Mouse (Mus musculus): Measurements from ENCODE around the gene Evi5l. TPM values are rescaled to one million over a fixed set of nuclear protein-coding genes. Genes with fewer than 3 reads are reported as not detected.

Evi5l gene
- polyA plus RNA-seq, 1 experiment from 2014 or later = 88.7 TPM

DNA sequence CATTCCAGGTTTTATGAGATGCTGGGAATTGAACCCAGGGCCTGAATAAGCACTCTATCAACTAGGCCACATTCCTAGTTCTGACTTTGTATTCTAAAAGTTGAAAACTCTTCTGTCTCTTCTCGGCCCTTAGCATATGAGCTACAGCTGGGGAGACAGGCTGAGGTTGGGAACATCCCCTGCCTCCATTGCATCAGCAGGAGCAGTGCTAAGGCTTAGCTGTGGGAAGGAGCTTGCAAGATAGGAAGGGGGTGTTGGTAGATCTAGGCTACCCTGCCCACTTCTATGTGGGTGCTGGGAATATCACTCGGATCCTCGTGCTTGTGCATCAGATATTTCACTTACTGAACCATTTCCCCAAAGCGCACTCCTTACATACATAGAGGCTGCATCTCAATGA, 61.6 kb downstream of the Evi5l start:
- DNase-seq (ENCODE audit: low spot score) (no peak), ATAC-seq (ENCODE audit: low FRiP score) (no peak)
- Histone ChIP-seq H3K4me3 (replicated peaks; ENCODE audit: low read length) (no peak overlapping the region), H3K27me3 (ENCODE audit: control insufficient read depth, insufficient read depth, low read length) (peaks cover 23% of the 10 kb centered on the region), H3K36me3 (replicated peaks; ENCODE audit: control insufficient read depth, insufficient read depth) (no peaks in the 10 kb centered on the region), H3K27ac (no peak overlapping the region), H3K4me1 (replicated peaks; ENCODE audit: control insufficient read depth, insufficient read depth, low read length) (no peaks in the 10 kb centered on the region), H3K9ac (no peak overlapping the region), H3K9me3 (ENCODE audit: control insufficient read depth, low read length) (no peaks in the 10 kb centered on the region), H3K4me2 (replicated peaks) (no peak overlapping the region)
- WGBS = 94% methylated on average over 4 of the region's 4 CpGs

DNA sequence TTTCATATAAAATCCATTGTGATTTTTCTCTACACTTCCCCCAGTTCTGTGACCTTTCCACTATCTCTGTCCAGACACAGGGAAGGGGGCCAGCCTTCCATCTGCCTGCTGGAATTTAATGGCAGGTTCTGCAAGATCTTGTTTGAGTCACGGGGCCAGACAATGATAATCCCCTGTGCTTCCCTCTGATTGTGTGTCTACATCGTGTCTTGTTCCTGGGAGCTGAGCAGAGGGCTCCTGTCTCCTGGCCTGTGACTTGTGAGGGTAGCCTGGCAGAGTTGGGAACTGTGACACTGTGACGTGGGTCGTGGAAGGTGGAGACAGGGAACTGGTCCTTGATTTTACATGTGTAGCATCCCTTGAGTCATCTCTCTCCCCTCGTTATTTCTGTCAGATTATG, 63.4 kb downstream of the Evi5l start:
- H3K4me1 ChIP-seq (replicated peaks; ENCODE audit: control insufficient read depth, insufficient read depth, low read length) = no peaks in the 10 kb centered on the region
- no peak overlapping the region for H3K4me2 ChIP-seq (replicated peaks)
- H3K36me3 ChIP-seq (replicated peaks; ENCODE audit: control insufficient read depth, insufficient read depth) = no peaks in the 10 kb centered on the region
- H3K27me3 ChIP-seq (ENCODE audit: control insufficient read depth, insufficient read depth, low read length) = peaks cover 23% of the 10 kb centered on the region
- ATAC-seq (ENCODE audit: low FRiP score) (no peak), DNase-seq (ENCODE audit: low spot score) (no peak)
- 74% methylated on average over 5 of the region's 5 CpGs for WGBS
- H3K9ac ChIP-seq = no peak overlapping the region
- no peak overlapping the region for H3K27ac ChIP-seq
- H3K9me3 ChIP-seq (ENCODE audit: control insufficient read depth, low read length) = no peaks in the 10 kb centered on the region
- no peak overlapping the region for H3K4me3 ChIP-seq (replicated peaks; ENCODE audit: low read length)

DNA sequence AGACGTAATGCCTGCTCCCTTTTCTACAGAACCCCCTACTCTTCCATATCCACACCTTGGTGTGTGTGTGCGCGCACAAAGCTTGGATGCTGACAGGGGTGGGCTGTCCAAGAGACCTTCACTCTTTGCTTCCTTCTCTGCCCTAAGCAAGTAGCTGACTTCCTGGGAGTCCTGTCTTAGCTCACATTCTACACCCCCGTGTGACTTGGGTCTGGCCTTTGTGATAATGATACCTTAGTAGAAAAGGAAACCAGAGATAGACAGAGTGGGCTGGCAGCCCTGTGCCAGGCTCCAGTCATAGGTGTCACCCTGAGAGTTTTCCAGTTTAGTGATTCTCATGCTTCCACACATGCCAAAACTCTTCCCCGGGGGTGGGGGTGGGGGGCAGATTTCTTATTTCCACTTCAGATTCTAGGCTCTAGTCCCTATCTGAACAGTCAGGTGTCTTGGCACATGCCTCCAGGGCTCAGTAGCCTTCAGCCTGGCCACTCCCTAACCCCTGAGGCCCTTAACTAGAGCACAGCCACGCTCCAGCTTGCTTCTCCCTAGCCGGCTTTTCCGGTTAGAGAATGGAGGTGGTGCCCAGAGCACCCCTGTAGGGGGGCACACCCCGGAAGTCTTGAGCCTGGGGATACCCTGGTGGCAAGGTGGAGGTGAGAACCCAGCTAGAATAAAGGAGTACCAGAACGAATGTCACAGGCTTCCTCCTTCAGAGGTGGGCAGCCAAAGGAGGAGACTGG, 64.4 kb downstream of the Evi5l start:
- 68% methylated on average over 10 of the region's 10 CpGs for WGBS
- ATAC-seq (ENCODE audit: low FRiP score) = no peak
- Histone ChIP-seq H3K9me3 (ENCODE audit: control insufficient read depth, low read length) (no peaks in the 10 kb centered on the region), H3K27me3 (ENCODE audit: control insufficient read depth, insufficient read depth, low read length) (peaks cover 23% of the 10 kb centered on the region), H3K4me1 (replicated peaks; ENCODE audit: control insufficient read depth, insufficient read depth, low read length) (no peaks in the 10 kb centered on the region), H3K36me3 (replicated peaks; ENCODE audit: control insufficient read depth, insufficient read depth) (no peaks in the 10 kb centered on the region), H3K9ac (no peak overlapping the region), H3K4me3 (replicated peaks; ENCODE audit: low read length) (no peak overlapping the region), H3K4me2 (replicated peaks) (no peak overlapping the region), H3K27ac (no peak overlapping the region)
- no peak for DNase-seq (ENCODE audit: low spot score)

DNA sequence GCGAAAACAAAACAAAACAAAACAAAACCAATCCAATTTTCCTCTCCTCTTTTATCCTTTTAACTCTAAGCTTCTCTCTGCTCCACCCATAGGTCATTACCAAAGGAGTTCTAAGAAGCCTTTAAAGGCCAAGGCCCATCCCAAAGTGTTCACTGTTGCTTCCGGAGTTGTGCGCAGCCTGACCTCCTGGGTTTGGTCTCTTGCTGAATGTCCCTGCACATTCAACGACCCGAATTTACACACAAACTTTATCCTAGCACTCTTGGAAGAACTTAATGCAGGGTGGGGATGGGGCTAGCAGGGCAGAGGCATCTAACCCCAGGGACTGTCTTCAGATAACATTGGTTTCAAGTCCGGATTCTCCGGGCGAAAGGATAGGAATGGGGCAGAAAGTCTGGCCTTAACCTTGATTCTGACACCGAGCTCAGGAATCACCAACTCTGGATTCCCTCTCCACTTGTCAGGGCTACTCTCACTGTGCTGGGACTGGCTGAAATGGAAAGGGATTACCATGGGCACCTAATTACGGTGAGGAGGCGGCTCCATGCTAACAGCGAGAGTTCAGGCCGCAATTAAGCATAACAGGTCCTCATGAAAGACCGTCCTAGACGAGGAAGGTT, 71.6 kb downstream of the Evi5l start:
- no peak for ATAC-seq (ENCODE audit: low FRiP score)
- Histone ChIP-seq H3K36me3 (replicated peaks; ENCODE audit: control insufficient read depth, insufficient read depth) (peaks cover 14% of the 10 kb centered on the region), H3K4me3 (replicated peaks; ENCODE audit: low read length) (peak overlapping the region; percentile 83), H3K9me3 (ENCODE audit: control insufficient read depth, low read length) (no peaks in the 10 kb centered on the region), H3K9ac (peak overlapping the region; percentile 66), H3K4me2 (replicated peaks) (peak overlapping the region; percentile 93), H3K4me1 (replicated peaks; ENCODE audit: control insufficient read depth, insufficient read depth, low read length) (peaks cover 20% of the 10 kb centered on the region), H3K27ac (peak overlapping the region; percentile 91), H3K27me3 (ENCODE audit: control insufficient read depth, insufficient read depth, low read length) (no peaks in the 10 kb centered on the region)
- WGBS = 24% methylated on average over 15 of the region's 15 CpGs
- no peak for DNase-seq (ENCODE audit: low spot score)

DNA sequence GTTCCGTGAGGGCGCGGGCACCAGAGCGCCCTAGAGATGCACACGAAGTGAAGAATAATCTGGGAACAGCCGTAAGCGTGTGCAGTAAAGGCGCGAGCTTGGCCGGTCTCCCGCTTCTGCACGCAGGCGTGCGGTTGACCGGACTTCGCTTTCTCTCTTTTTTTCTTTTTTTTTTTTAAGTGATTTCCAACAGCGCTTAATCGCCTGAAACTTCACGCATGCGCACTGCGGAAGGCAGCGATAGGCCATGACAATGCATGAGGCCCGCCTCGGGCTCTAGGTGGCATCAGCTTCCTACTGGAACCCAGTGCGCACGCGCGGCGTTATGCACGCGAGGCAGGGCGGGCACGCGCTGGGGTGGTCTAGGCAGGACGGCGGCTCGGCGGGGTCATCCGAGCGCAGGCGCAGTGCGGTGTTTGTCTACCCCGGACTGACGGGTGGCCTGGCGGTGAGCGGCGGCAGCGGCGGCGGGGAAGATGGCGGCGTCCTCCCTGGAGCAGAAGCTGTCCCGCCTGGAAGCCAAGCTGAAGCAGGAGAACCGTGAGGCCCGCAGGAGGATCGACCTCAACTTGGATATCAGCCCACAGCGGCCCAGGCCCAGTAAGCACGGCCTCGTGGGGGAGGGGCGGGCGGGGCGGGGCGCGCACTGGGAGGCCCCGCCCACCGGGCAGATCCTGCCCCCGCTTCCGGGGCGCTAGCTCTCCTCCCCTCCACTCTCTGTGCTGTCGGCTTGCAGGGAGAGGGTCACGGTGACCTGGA, 72.2 kb downstream of the Evi5l start, which contains the start of the genes Map2k7 and Gm49320:
Map2k7 (plus strand) TSS at position 307 of the 759 bp plus-strand sequence.
Gm49320 (plus strand) TSS at position 432 of the 759 bp plus-strand sequence.
- Histone ChIP-seq H3K9ac (peak within 1 kb of the TSS; percentile 77), H3K9me3 (ENCODE audit: control insufficient read depth, low read length) (no peaks in the 10 kb centered on the region), H3K27me3 (ENCODE audit: control insufficient read depth, insufficient read depth, low read length) (no peaks in the 10 kb centered on the region), H3K27ac (peak within 1 kb of the TSS; percentile 91), H3K4me2 (replicated peaks) (peak within 1 kb of the TSS; percentile 93), H3K36me3 (replicated peaks; ENCODE audit: control insufficient read depth, insufficient read depth) (peaks cover 21% of the 10 kb centered on the region), H3K4me3 (replicated peaks; ENCODE audit: low read length) (peak within 1 kb of the TSS; percentile 83), H3K4me1 (replicated peaks; ENCODE audit: control insufficient read depth, insufficient read depth, low read length) (peaks cover 20% of the 10 kb centered on the region)
- peak; percentile 100 for DNase-seq (ENCODE audit: low spot score)
- ATAC-seq (ENCODE audit: low FRiP score) = peak; percentile 94
- under 1% methylated on average over 54 of the region's 71 CpGs for WGBS

DNA sequence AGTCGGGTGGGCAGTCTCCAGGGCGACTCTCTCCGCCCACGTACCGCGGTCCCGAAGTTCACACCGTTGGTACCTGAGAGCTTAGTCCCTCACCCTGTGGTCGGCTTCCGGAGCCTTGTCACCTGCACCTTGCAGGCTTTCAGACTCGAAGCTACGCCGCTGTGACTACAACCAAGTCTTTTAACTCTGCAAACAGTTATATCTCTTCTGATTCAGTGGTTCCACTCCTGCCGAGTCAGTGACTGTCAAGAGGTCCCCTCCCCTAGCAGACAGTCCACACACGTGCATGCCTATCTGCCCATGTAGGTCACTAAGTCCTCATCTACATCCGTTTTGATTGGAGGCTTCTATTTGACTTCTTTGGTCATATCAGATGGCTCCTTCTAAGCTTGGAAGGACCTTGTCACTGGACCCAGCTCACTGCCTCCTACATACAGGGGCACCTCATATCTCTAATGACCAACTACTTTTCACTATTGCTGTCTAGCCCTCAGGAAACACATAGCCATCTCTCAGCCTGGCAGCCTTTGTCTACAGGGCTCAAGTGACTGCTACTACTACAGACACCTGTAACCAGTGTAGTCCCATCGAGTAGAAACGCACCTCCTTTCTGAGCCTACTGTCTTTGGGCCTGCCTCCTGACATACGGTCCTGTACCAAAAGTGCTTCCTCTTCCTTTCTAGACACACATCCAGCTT, 73.0 kb downstream of the Evi5l start:
- Histone ChIP-seq H3K36me3 (replicated peaks; ENCODE audit: control insufficient read depth, insufficient read depth) (peaks cover 28% of the 10 kb centered on the region), H3K9ac (peak overlapping the region; percentile 77), H3K27me3 (ENCODE audit: control insufficient read depth, insufficient read depth, low read length) (no peaks in the 10 kb centered on the region), H3K4me3 (replicated peaks; ENCODE audit: low read length) (peak overlapping the region; percentile 83), H3K4me1 (replicated peaks; ENCODE audit: control insufficient read depth, insufficient read depth, low read length) (peaks cover 20% of the 10 kb centered on the region), H3K4me2 (replicated peaks) (peak overlapping the region; percentile 93), H3K9me3 (ENCODE audit: control insufficient read depth, low read length) (no peaks in the 10 kb centered on the region), H3K27ac (peak overlapping the region; percentile 90)
- ATAC-seq (ENCODE audit: low FRiP score) (peak; percentile 31), DNase-seq (ENCODE audit: low spot score) (no peak)
- 13% methylated on average over 19 of the region's 19 CpGs for WGBS

DNA sequence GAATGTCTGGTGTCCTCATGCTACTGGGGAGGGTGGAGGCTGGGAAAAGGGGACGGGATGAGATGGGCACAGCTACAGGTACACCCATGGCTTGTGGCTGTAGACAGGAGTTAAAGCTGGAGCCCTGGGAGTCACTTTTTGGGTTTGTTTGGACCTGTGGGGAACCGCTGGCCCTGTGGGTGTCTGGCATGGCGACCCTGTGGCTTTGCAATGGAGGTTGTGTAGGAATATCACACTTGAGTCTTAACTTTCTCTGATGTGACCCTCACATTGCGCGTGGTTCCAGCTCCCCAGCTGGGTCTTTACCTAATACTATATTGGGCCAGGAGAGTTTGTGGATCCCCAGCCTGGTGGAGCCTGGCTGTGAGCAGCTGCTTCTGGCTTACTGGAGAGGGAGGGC, 78.7 kb downstream of the Evi5l start:
- Histone ChIP-seq H3K36me3 (replicated peaks; ENCODE audit: control insufficient read depth, insufficient read depth) (peaks cover 74% of the 10 kb centered on the region), H3K4me2 (replicated peaks) (no peak overlapping the region), H3K27me3 (ENCODE audit: control insufficient read depth, insufficient read depth, low read length) (no peaks in the 10 kb centered on the region), H3K4me1 (replicated peaks; ENCODE audit: control insufficient read depth, insufficient read depth, low read length) (peaks cover 7% of the 10 kb centered on the region), H3K27ac (no peak overlapping the region), H3K9ac (no peak overlapping the region), H3K4me3 (replicated peaks; ENCODE audit: low read length) (no peak overlapping the region), H3K9me3 (ENCODE audit: control insufficient read depth, low read length) (no peaks in the 10 kb centered on the region)
- ATAC-seq (ENCODE audit: low FRiP score) (no peak), DNase-seq (ENCODE audit: low spot score) (no peak)
- 98% methylated on average over 5 of the region's 5 CpGs for WGBS

DNA sequence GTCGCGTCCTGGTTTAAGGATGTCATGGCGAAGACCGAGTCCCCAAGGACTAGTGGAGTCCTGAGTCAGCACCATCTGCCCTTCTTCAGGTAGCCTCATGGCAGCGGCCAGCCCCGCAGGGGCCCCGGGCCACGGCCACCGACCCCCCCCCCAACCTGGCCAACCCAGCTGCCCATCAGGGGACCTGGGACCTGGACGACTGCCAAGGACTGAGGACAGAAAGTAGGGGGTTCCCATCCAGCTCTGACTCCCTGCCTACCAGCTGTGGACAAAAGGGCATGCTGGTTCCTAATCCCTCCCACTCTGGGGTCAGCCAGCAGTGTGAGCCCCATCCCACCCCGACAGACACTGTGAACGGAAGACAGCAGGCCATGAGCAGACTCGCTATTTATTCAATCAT, 79.4 kb downstream of the Evi5l start:
- Histone ChIP-seq H3K4me2 (replicated peaks) (no peak overlapping the region), H3K36me3 (replicated peaks; ENCODE audit: control insufficient read depth, insufficient read depth) (peaks cover 74% of the 10 kb centered on the region), H3K4me3 (replicated peaks; ENCODE audit: low read length) (no peak overlapping the region), H3K9ac (no peak overlapping the region), H3K4me1 (replicated peaks; ENCODE audit: control insufficient read depth, insufficient read depth, low read length) (no peaks in the 10 kb centered on the region), H3K27ac (no peak overlapping the region), H3K27me3 (ENCODE audit: control insufficient read depth, insufficient read depth, low read length) (no peaks in the 10 kb centered on the region), H3K9me3 (ENCODE audit: control insufficient read depth, low read length) (no peaks in the 10 kb centered on the region)
- DNase-seq (ENCODE audit: low spot score) (no peak), ATAC-seq (ENCODE audit: low FRiP score) (no peak)
- 87% methylated on average over 13 of the region's 13 CpGs for WGBS

DNA sequence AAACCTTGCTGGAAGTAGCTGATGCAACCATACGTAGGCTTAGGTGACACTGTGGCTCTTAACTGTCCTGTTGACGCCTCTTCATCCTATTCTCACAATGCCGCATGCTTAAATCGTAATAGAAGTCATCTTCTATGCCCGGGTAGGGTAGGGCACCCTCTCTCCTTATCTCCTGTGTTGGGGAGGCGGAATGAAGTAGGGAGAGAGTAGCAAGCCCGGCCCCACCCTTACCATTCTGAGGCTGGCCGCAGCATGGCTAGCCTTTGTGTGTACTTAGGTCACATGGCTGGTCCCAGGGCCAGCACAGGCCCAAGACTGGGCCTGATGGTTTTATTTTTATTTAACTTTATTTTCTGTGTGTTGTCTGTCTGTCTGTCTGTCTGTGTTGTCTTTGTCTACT, 80.9 kb downstream of the Evi5l start:
- 96% methylated on average over 8 of the region's 8 CpGs for WGBS
- H3K4me1 ChIP-seq (replicated peaks; ENCODE audit: control insufficient read depth, insufficient read depth, low read length) = peaks cover 2% of the 10 kb centered on the region
- no peak overlapping the region for H3K27ac ChIP-seq
- no peaks in the 10 kb centered on the region for H3K27me3 ChIP-seq (ENCODE audit: control insufficient read depth, insufficient read depth, low read length)
- H3K36me3 ChIP-seq (replicated peaks; ENCODE audit: control insufficient read depth, insufficient read depth) = peaks cover 67% of the 10 kb centered on the region
- ATAC-seq (ENCODE audit: low FRiP score) = no peak
- H3K4me2 ChIP-seq (replicated peaks) = no peak overlapping the region
- no peak overlapping the region for H3K4me3 ChIP-seq (replicated peaks; ENCODE audit: low read length)
- no peak overlapping the region for H3K9ac ChIP-seq
- no peak for DNase-seq (ENCODE audit: low spot score)
- H3K9me3 ChIP-seq (ENCODE audit: control insufficient read depth, low read length) = no peaks in the 10 kb centered on the region
